Mouse (Mus musculus) megakaryocyte, embryonic 14.5 days (primary cell): ENCODE data around the gene Syde2. TPM values are rescaled to one million over a fixed set of nuclear protein-coding genes. Genes with fewer than 3 reads are reported as not detected.
A peak's percentile ranks its signal among the peaks of the same experiment; 100 is the strongest.
"Not testable (repeated sequence)": the region's sequence is repeated elsewhere in the genome, so short reads cannot be mapped to it uniquely, and the experiment has no call there.

Experiments
- H3K27me3 ChIP-seq: replicated peaks from 2 replicates; pipeline ENCODE3; 2012; ENCODE audit warnings: inconsistent platforms
- H3K36me3 ChIP-seq: replicated peaks from 2 replicates; pipeline ENCODE3; 2012; ENCODE audit warnings: low read length, inconsistent platforms, mixed read lengths
- H3K4me1 ChIP-seq: 2 replicates; pipeline ENCODE4 v1.6.1; 2012; ENCODE audit warnings: inconsistent platforms
- H3K4me3 ChIP-seq: replicated peaks from 2 replicates; pipeline ENCODE3; 2012; ENCODE audit warnings: moderate library complexity, mild to moderate bottlenecking, inconsistent platforms
- H3K9me3 ChIP-seq: 2 replicates; pipeline ENCODE4 v1.6.1; 2012; ENCODE audit warnings: inconsistent platforms
- FLI1 ChIP-seq: IDR thresholded peaks from 2 replicates; pipeline ENCODE4 v1.6.1; 2012; ENCODE audit warnings: low read length, inconsistent platforms, mixed read lengths
- GATA1 ChIP-seq: IDR thresholded peaks from 3 replicates; pipeline ENCODE4 v1.6.1; 2012; ENCODE audit warnings: mixed read lengths, low read length, inconsistent platforms, borderline replicate concordance
- polyA plus RNA-seq: library from polyadenylated mRNA; stranded (reverse); fragments of >175 nt; gene quantifications from 2 replicates; pipeline ENCODE4 v1.2.3, GENCODE M21; 2012; ENCODE audit warnings: low replicate concordance; ENCODE audit not compliant: insufficient read depth

Gene Syde2
- polyA plus RNA-seq, 1 experiment = 0.03 TPM

GRCm38 (mm10) chr3:145964473-145964872 lies 23.2 kb upstream of the Syde2 start:
- Histone ChIP-seq H3K4me3 (peak overlapping the region; percentile 81), H3K27me3 (peaks cover 14% of the 10 kb centered on the region), H3K9me3 (no peaks in the 10 kb centered on the region), H3K4me1 (peaks cover 44% of the 10 kb centered on the region), H3K36me3 (no peaks in the 10 kb centered on the region)
- no peak for TF ChIP-seq FLI1

GRCm38 (mm10) chr3:145965583-145965982 lies 22.1 kb upstream of the Syde2 start:
- H3K4me3 ChIP-seq, H3K9me3 ChIP-seq, H3K36me3 ChIP-seq: not testable (repeated sequence)
- Histone ChIP-seq H3K4me1 (peaks cover 39% of the 10 kb centered on the region), H3K27me3 (peaks cover 14% of the 10 kb centered on the region)

GRCm38 (mm10) chr3:145966806-145967205 lies 20.9 kb upstream of the Syde2 start:
- no peaks in the 10 kb centered on the region for H3K36me3 ChIP-seq
- H3K9me3 ChIP-seq = peaks cover 5% of the 10 kb centered on the region; the same call in 1 of the 2 replicates
- no peak overlapping the region for H3K4me3 ChIP-seq
- TF ChIP-seq GATA1 (no peak), FLI1 (no peak)
- H3K4me1 ChIP-seq = peaks cover 39% of the 10 kb centered on the region
- H3K27me3 ChIP-seq = peaks cover 18% of the 10 kb centered on the region

- H3K9me3 ChIP-seq = peaks cover 21% of the 10 kb centered on the region
- H3K4me3 ChIP-seq = peak overlapping the region; percentile 71
- no peaks in the 10 kb centered on the region for H3K36me3 ChIP-seq
- TF ChIP-seq GATA1 (no peak), FLI1 (no peak)
- H3K4me1 ChIP-seq = peaks cover 27% of the 10 kb centered on the region
- H3K27me3 ChIP-seq = peaks cover 7% of the 10 kb centered on the region
Measured at GRCm38 (mm10) chr3:145969031-145969501, 18.6 kb upstream of the Syde2 start.

- Histone ChIP-seq H3K9me3 (peaks cover 41% of the 10 kb centered on the region), H3K4me1 (peaks cover 13% of the 10 kb centered on the region), H3K36me3 (no peaks in the 10 kb centered on the region), H3K4me3 (no peak overlapping the region), H3K27me3 (peaks cover 7% of the 10 kb centered on the region)
- TF ChIP-seq FLI1 = no peak
- TF ChIP-seq GATA1 = no peak
Measured at GRCm38 (mm10) chr3:145971501-145971900, 16.2 kb upstream of the Syde2 start.

GRCm38 (mm10) chr3:145974986-145975385 lies 12.7 kb upstream of the Syde2 start:
- Histone ChIP-seq H3K36me3 (no peaks in the 10 kb centered on the region), H3K4me3 (no peak overlapping the region), H3K27me3 (peaks cover 9% of the 10 kb centered on the region), H3K9me3 (peaks cover 63% of the 10 kb centered on the region), H3K4me1 (no peaks in the 10 kb centered on the region)
- TF ChIP-seq GATA1 = no peak
- TF ChIP-seq FLI1 = no peak

- TF ChIP-seq FLI1 = no peak
- no peak for TF ChIP-seq GATA1
- Histone ChIP-seq H3K9me3 (peaks cover 16% of the 10 kb centered on the region), H3K4me1 (peaks cover 31% of the 10 kb centered on the region), H3K4me3 (no peak overlapping the region), H3K36me3 (no peaks in the 10 kb centered on the region), H3K27me3 (peaks cover 61% of the 10 kb centered on the region)
Measured at GRCm38 (mm10) chr3:145985333-145985925, 2.2 kb upstream of the Syde2 start.

- TF ChIP-seq FLI1 = no peak
- TF ChIP-seq GATA1 = no peak
- peaks cover 33% of the 10 kb centered on the region for H3K4me1 ChIP-seq
- peaks cover 54% of the 10 kb centered on the region for H3K27me3 ChIP-seq
- H3K9me3 ChIP-seq = peaks cover 10% of the 10 kb centered on the region
- no peaks in the 10 kb centered on the region for H3K36me3 ChIP-seq
- H3K4me3 ChIP-seq = no peak overlapping the region
Measured at GRCm38 (mm10) chr3:145986317-145987001, 1.2 kb upstream of the Syde2 start.

GRCm38 (mm10) chr3:145987970-145988683 lies 457 bp downstream of the Syde2 start:
- Histone ChIP-seq H3K4me3 (peak overlapping the region; percentile 92), H3K27me3 (peaks cover 48% of the 10 kb centered on the region), H3K36me3 (no peaks in the 10 kb centered on the region), H3K4me1 (peaks cover 33% of the 10 kb centered on the region), H3K9me3 (peaks cover 5% of the 10 kb centered on the region)
- TF ChIP-seq GATA1 (no peak), FLI1 (no peak)

- no peak for TF ChIP-seq FLI1
- no peak for TF ChIP-seq GATA1
- Histone ChIP-seq H3K36me3 (no peaks in the 10 kb centered on the region), H3K27me3 (peaks cover 45% of the 10 kb centered on the region), H3K4me1 (peaks cover 38% of the 10 kb centered on the region), H3K9me3 (no peaks in the 10 kb centered on the region), H3K4me3 (peak overlapping the region; percentile 92)
Measured at GRCm38 (mm10) chr3:145988684-145989575, 1.3 kb downstream of the Syde2 start.
